8 mouse cellular contexts compared by ENCODE assay signal in genomic region chr3:96645018-96645649, GRCm38 (mm10). TPM values are rescaled to one million over a fixed set of nuclear protein-coding genes. Genes with fewer than 3 reads are reported as not detected.
DNase-seq lines count a peak whose midpoint lies in the region; ATAC-seq and TF ChIP-seq lines count a peak whose summit lies in the region.

Gene Itga10 (plus strand): TSS chr3:96645584.

- H3K36me3 ChIP-seq in heart, embryonic 12.5 days, result peaks cover 34% of the 10 kb centered on the region
- peaks cover 50% of the 10 kb centered on the region for H3K36me3 ChIP-seq in limb, embryonic 15.5 days
- H3K36me3 ChIP-seq in small intestine, adult 2 months (ENCODE audit: control insufficient read depth, insufficient read depth, low read length), result peaks cover 20% of the 10 kb centered on the region

- no peaks in the 10 kb centered on the region for H3K9me3 ChIP-seq in heart, embryonic 12.5 days (replicated peaks)
- H3K9me3 ChIP-seq in limb, embryonic 15.5 days, result no peaks in the 10 kb centered on the region

- peak; percentile 56; the same call in 1 of the 2 replicates for ATAC-seq in cerebellum, adult (ENCODE audit: insufficient number of reproducible peaks, low FRiP score, low TSS enrichment)
- ATAC-seq in common myeloid progenitor, adult 5-6 weeks (replicated peaks; ENCODE audit: low read depth, poor library complexity, severe bottlenecking), result peak; percentile 54; the same call in 1 of the 2 replicates
- 0 out of 2 replicates have a peak, but pooled peaks have one; percentile 41 for ATAC-seq in heart, embryonic 12.5 days (ENCODE audit: insufficient number of reproducible peaks, low FRiP score)
- ATAC-seq in limb, embryonic 15.5 days (ENCODE audit: insufficient number of reproducible peaks, low FRiP score, low TSS enrichment, low read depth), result peak; percentile 64; the same call in 1 of the 2 replicates

- no peak for DNase-seq in cerebellum, adult 11 months
- peak; percentile 45 for DNase-seq in right cerebral cortex, postnatal 14 days
- no peak for DNase-seq in right cerebral cortex, adult 18-20 months

- H3K27me3 ChIP-seq in heart, embryonic 12.5 days (replicated peaks), result no peaks in the 10 kb centered on the region
- H3K27me3 ChIP-seq in limb, embryonic 15.5 days, result no peaks in the 10 kb centered on the region
- no peaks in the 10 kb centered on the region for H3K27me3 ChIP-seq in small intestine, adult 2 months (ENCODE audit: control insufficient read depth, insufficient read depth, low read length)

- 56% methylated on average over 7 of the region's 7 CpGs for WGBS in heart, embryonic 12.5 days
- WGBS in limb, embryonic 15.5 days, result 58% methylated on average over 7 of the region's 7 CpGs
- 74% methylated on average over 7 of the region's 7 CpGs for WGBS in small intestine, adult 2 months

- H3K4me1 ChIP-seq in heart, embryonic 12.5 days (replicated peaks), result peaks cover 13% of the 10 kb centered on the region
- H3K4me1 ChIP-seq in limb, embryonic 15.5 days, result 0 out of 2 replicates have a peak, but pooled peaks cover 4% of the 10 kb centered on the region
- H3K4me1 ChIP-seq in small intestine, adult 2 months (ENCODE audit: control insufficient read depth, insufficient read depth, insufficient read length, low read length), result no peaks in the 10 kb centered on the region

- TF ChIP-seq CTCF in small intestine, adult 2 months (IDR thresholded peaks at IDR 0.05; ENCODE audit: extremely low read depth, insufficient read length, insufficient replicate concordance, low read depth, low read length), result peak; percentile 55; the same call in 1 of the 2 replicates

- peak within 1 kb of the TSS; percentile 44 for H3K4me2 ChIP-seq in heart, embryonic 12.5 days
- peak within 1 kb of the TSS; percentile 20; the same call in 1 of the 2 replicates for H3K4me2 ChIP-seq in limb, embryonic 15.5 days

- H3K27ac ChIP-seq in heart, embryonic 12.5 days (ENCODE audit: poor library complexity, severe bottlenecking), result no peak within 1 kb of the TSS
- H3K27ac ChIP-seq in limb, embryonic 15.5 days, result peak within 1 kb of the TSS; percentile 67
- H3K27ac ChIP-seq in small intestine, adult 2 months (ENCODE audit: insufficient read depth, low read depth, low read length), result no peak within 1 kb of the TSS

- 0 out of 2 replicates have a peak within 1 kb of the TSS, but pooled peaks have one; percentile 34 for H3K9ac ChIP-seq in heart, embryonic 12.5 days
- no peak within 1 kb of the TSS for H3K9ac ChIP-seq in limb, embryonic 15.5 days

- TF ChIP-seq POLR2A in small intestine, adult 2 months (IDR thresholded peaks at IDR 0.05; ENCODE audit: low read depth, low read length), result no peak

- H3K4me3 ChIP-seq in heart, embryonic 12.5 days, result no peak within 1 kb of the TSS
- H3K4me3 ChIP-seq in limb, embryonic 15.5 days, result peak within 1 kb of the TSS; percentile 21
- no peak within 1 kb of the TSS for H3K4me3 ChIP-seq in small intestine, adult 2 months (ENCODE audit: low read depth, low read length)

RNA-seq across cellular contexts. Expression of gene Itga10, which starts in this region (rescaled TPM):
- total RNA-seq in common myeloid progenitor, adult 5-6 weeks (2017), result 0.37 and 0.92 TPM in 2 replicates
- 0.75 and 0.91 TPM in 2 replicates for polyA plus RNA-seq in heart, embryonic 12.5 days (2016; fragmentation: Nextera tagmentation; extraction: Ambion mirVana)
- 4.9 and 5.7 TPM in 2 replicates for polyA plus RNA-seq in limb, embryonic 15.5 days (2015; fragmentation: Nextera tagmentation; extraction: Ambion mirVana)
- polyA plus RNA-seq in small intestine, adult 2 months (2012; rRNA removed), result 0.49 and 0.53 TPM in 2 replicates

Comparison
In these comparisons a context has a peak if more than half of its experiments do, and no peak if none do; other contexts are left out.
1. Peak in ATAC-seq in common myeloid progenitor, adult 5-6 weeks; RNA of the gene not detected or under 1 TPM.
2. Peak in ATAC-seq, H3K9ac ChIP-seq and H3K4me2 ChIP-seq in heart, embryonic 12.5 days; RNA of the gene not detected or under 1 TPM.